Mouse (Mus musculus) embryonic fibroblast, embryonic 13.5 days (primary cell): ENCODE measurements around the gene Abca17.
A peak's percentile ranks its signal among the peaks of the same experiment; 100 is the strongest.

Source experiments
- CTCF ChIP-seq: IDR thresholded peaks from 2 replicates; pipeline ENCODE4 v1.5.1; 2011; ENCODE audit warnings: mild to moderate bottlenecking, control low read depth, low read length, moderate library complexity, borderline replicate concordance; ENCODE audit not compliant: insufficient read depth
- POLR2A ChIP-seq: IDR thresholded peaks from 2 replicates; pipeline ENCODE4 v1.6.1; 2011; ENCODE audit warnings: low read depth, mild to moderate bottlenecking, control low read depth, low read length, moderate library complexity

DNA sequence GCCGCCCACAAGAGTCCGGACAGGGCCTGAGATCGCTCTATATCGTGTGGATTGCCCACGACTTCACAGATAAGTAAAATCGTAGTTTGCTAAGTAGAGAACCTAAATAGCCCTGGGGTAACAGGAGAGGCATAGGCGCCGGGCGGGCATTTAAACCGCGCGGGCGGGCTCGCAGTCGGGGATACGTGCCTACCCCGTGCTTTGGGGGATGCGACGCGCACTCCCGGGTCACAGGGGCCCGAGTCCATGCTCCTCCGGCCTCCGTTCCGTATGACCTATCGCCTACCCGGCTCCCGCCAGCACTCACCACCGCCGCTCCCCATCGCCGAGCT, 99.9 kb downstream of the Abca17 start:
- TF ChIP-seq CTCF, result no peak
- peak; percentile 84; the same call in 1 of the 2 replicates for TF ChIP-seq POLR2A
